Mouse (Mus musculus): ENCODE data around the gene Zmat3. TPM values are rescaled to one million over a fixed set of nuclear protein-coding genes. Genes with fewer than 3 reads are reported as not detected.

Zmat3 gene
- polyA plus RNA-seq, 1 experiment from 2014 or later = 5.9 TPM

- no peak for ATAC-seq (ENCODE audit: insufficient number of reproducible peaks, low FRiP score, low TSS enrichment, low read depth)
- Histone ChIP-seq H3K27ac (replicated peaks; ENCODE audit: low read depth, low read length) (no peak overlapping the region), H3K9ac (ENCODE audit: low read length) (no peak overlapping the region), H3K4me1 (ENCODE audit: control insufficient read depth, insufficient read depth, low read length) (no peaks in the 10 kb centered on the region), H3K36me3 (ENCODE audit: control insufficient read depth, insufficient read depth, low read length) (0 out of 2 replicates have a peak, but pooled peaks cover 2% of the 10 kb centered on the region), H3K4me3 (ENCODE audit: low read depth, low read length) (no peak overlapping the region), H3K27me3 (ENCODE audit: control insufficient read depth, insufficient read depth, low read length) (no peaks in the 10 kb centered on the region), H3K9me3 (ENCODE audit: control insufficient read depth, low read length) (no peaks in the 10 kb centered on the region), H3K4me2 (ENCODE audit: low read depth, severe bottlenecking) (no peak overlapping the region)
- WGBS = 76% methylated on average over 7 of the region's 7 CpGs
- no peak for DNase-seq (ENCODE audit: low spot score)
Observed at GRCm38 (mm10) chr3:32338231-32338630, 27.6 kb downstream of the Zmat3 start.

GRCm38 (mm10) chr3:32337770-32338169, 28.0 kb downstream of the Zmat3 start:
- no peak overlapping the region for H3K4me2 ChIP-seq (ENCODE audit: low read depth, severe bottlenecking)
- no peaks in the 10 kb centered on the region for H3K27me3 ChIP-seq (ENCODE audit: control insufficient read depth, insufficient read depth, low read length)
- H3K4me1 ChIP-seq (ENCODE audit: control insufficient read depth, insufficient read depth, low read length) = no peaks in the 10 kb centered on the region
- WGBS = 84% methylated on average over 7 of the region's 7 CpGs
- 0 out of 2 replicates have a peak, but pooled peaks cover 2% of the 10 kb centered on the region for H3K36me3 ChIP-seq (ENCODE audit: control insufficient read depth, insufficient read depth, low read length)
- no peak overlapping the region for H3K4me3 ChIP-seq (ENCODE audit: low read depth, low read length)
- DNase-seq (ENCODE audit: low spot score) (no peak), ATAC-seq (ENCODE audit: insufficient number of reproducible peaks, low FRiP score, low TSS enrichment, low read depth) (no peak)
- H3K27ac ChIP-seq (replicated peaks; ENCODE audit: low read depth, low read length) = no peak overlapping the region
- H3K9ac ChIP-seq (ENCODE audit: low read length) = no peak overlapping the region
- H3K9me3 ChIP-seq (ENCODE audit: control insufficient read depth, low read length) = no peaks in the 10 kb centered on the region

GRCm38 (mm10) chr3:32334901-32335300, 30.9 kb downstream of the Zmat3 start:
- no peak for ATAC-seq (ENCODE audit: insufficient number of reproducible peaks, low FRiP score, low TSS enrichment, low read depth)

GRCm38 (mm10) chr3:32333456-32334086, 32.2 kb downstream of the Zmat3 start:
- peak; percentile 84 for DNase-seq (ENCODE audit: low spot score)
- 38% methylated on average over 7 of the region's 7 CpGs for WGBS
- no peak for ATAC-seq (ENCODE audit: insufficient number of reproducible peaks, low FRiP score, low TSS enrichment, low read depth)
- H3K27me3 ChIP-seq (ENCODE audit: control insufficient read depth, insufficient read depth, low read length) = no peaks in the 10 kb centered on the region
- H3K4me1 ChIP-seq (ENCODE audit: control insufficient read depth, insufficient read depth, low read length) = no peaks in the 10 kb centered on the region
- H3K4me2 ChIP-seq (ENCODE audit: low read depth, severe bottlenecking) = no peak overlapping the region
- no peaks in the 10 kb centered on the region for H3K9me3 ChIP-seq (ENCODE audit: control insufficient read depth, low read length)
- no peaks in the 10 kb centered on the region for H3K36me3 ChIP-seq (ENCODE audit: control insufficient read depth, insufficient read depth, low read length)
- H3K27ac ChIP-seq (replicated peaks; ENCODE audit: low read depth, low read length) = no peak overlapping the region
- no peak overlapping the region for H3K4me3 ChIP-seq (ENCODE audit: low read depth, low read length)
- H3K9ac ChIP-seq (ENCODE audit: low read length) = no peak overlapping the region

More at GRCm38 (mm10) chr3:32334901-32335300, 30.9 kb downstream of the Zmat3 start:
- DNase-seq (ENCODE audit: low spot score) = no peak
- Histone ChIP-seq H3K4me3 (ENCODE audit: low read depth, low read length) (no peak overlapping the region), H3K4me2 (ENCODE audit: low read depth, severe bottlenecking) (no peak overlapping the region), H3K9ac (ENCODE audit: low read length) (no peak overlapping the region), H3K4me1 (ENCODE audit: control insufficient read depth, insufficient read depth, low read length) (no peaks in the 10 kb centered on the region), H3K27me3 (ENCODE audit: control insufficient read depth, insufficient read depth, low read length) (no peaks in the 10 kb centered on the region), H3K27ac (replicated peaks; ENCODE audit: low read depth, low read length) (no peak overlapping the region), H3K9me3 (ENCODE audit: control insufficient read depth, low read length) (no peaks in the 10 kb centered on the region), H3K36me3 (ENCODE audit: control insufficient read depth, insufficient read depth, low read length) (no peaks in the 10 kb centered on the region)
- 92% methylated on average over 11 of the region's 11 CpGs for WGBS

- 63% methylated on average over 15 of the region's 15 CpGs for WGBS
- no peak for ATAC-seq (ENCODE audit: insufficient number of reproducible peaks, low FRiP score, low TSS enrichment, low read depth)
Observed at GRCm38 (mm10) chr3:32317901-32318416, 47.9 kb downstream of the Zmat3 start.

GRCm38 (mm10) chr3:32317165-32317900, 48.5 kb downstream of the Zmat3 start:
- Histone ChIP-seq H3K27ac (replicated peaks; ENCODE audit: low read depth, low read length) (no peak overlapping the region), H3K27me3 (ENCODE audit: control insufficient read depth, insufficient read depth, low read length) (no peaks in the 10 kb centered on the region), H3K9ac (ENCODE audit: low read length) (no peak overlapping the region), H3K4me2 (ENCODE audit: low read depth, severe bottlenecking) (no peak overlapping the region), H3K4me3 (ENCODE audit: low read depth, low read length) (no peak overlapping the region), H3K36me3 (ENCODE audit: control insufficient read depth, insufficient read depth, low read length) (no peaks in the 10 kb centered on the region), H3K4me1 (ENCODE audit: control insufficient read depth, insufficient read depth, low read length) (no peaks in the 10 kb centered on the region), H3K9me3 (ENCODE audit: control insufficient read depth, low read length) (no peaks in the 10 kb centered on the region)
- WGBS = 25% methylated on average over 12 of the region's 12 CpGs
- DNase-seq (ENCODE audit: low spot score) (peak; percentile 61), ATAC-seq (ENCODE audit: insufficient number of reproducible peaks, low FRiP score, low TSS enrichment, low read depth) (0 out of 2 replicates have a peak, but pooled peaks have one; percentile 35)

More at GRCm38 (mm10) chr3:32317901-32318416, 47.9 kb downstream of the Zmat3 start:
- H3K4me1 ChIP-seq (ENCODE audit: control insufficient read depth, insufficient read depth, low read length) = no peaks in the 10 kb centered on the region
- H3K9ac ChIP-seq (ENCODE audit: low read length) = no peak overlapping the region
- DNase-seq (ENCODE audit: low spot score) = no peak
- no peak overlapping the region for H3K4me2 ChIP-seq (ENCODE audit: low read depth, severe bottlenecking)
- H3K36me3 ChIP-seq (ENCODE audit: control insufficient read depth, insufficient read depth, low read length) = no peaks in the 10 kb centered on the region
- no peak overlapping the region for H3K27ac ChIP-seq (replicated peaks; ENCODE audit: low read depth, low read length)
- H3K4me3 ChIP-seq (ENCODE audit: low read depth, low read length) = no peak overlapping the region
- H3K27me3 ChIP-seq (ENCODE audit: control insufficient read depth, insufficient read depth, low read length) = no peaks in the 10 kb centered on the region
- no peaks in the 10 kb centered on the region for H3K9me3 ChIP-seq (ENCODE audit: control insufficient read depth, low read length)

- WGBS = 93% methylated on average over 4 of the region's 4 CpGs
- DNase-seq (ENCODE audit: low spot score) (no peak), ATAC-seq (ENCODE audit: insufficient number of reproducible peaks, low FRiP score, low TSS enrichment, low read depth) (no peak)
- no peak overlapping the region for H3K4me2 ChIP-seq (ENCODE audit: low read depth, severe bottlenecking)
- no peak overlapping the region for H3K4me3 ChIP-seq (ENCODE audit: low read depth, low read length)
- no peaks in the 10 kb centered on the region for H3K9me3 ChIP-seq (ENCODE audit: control insufficient read depth, low read length)
- H3K27me3 ChIP-seq (ENCODE audit: control insufficient read depth, insufficient read depth, low read length) = no peaks in the 10 kb centered on the region
- H3K9ac ChIP-seq (ENCODE audit: low read length) = no peak overlapping the region
- H3K27ac ChIP-seq (replicated peaks; ENCODE audit: low read depth, low read length) = no peak overlapping the region
- no peaks in the 10 kb centered on the region for H3K4me1 ChIP-seq (ENCODE audit: control insufficient read depth, insufficient read depth, low read length)
- no peaks in the 10 kb centered on the region for H3K36me3 ChIP-seq (ENCODE audit: control insufficient read depth, insufficient read depth, low read length)
Observed at GRCm38 (mm10) chr3:32314746-32315145, 51.1 kb downstream of the Zmat3 start.

GRCm38 (mm10) chr3:32304171-32304570, 61.6 kb downstream of the Zmat3 start:
- Histone ChIP-seq H3K27me3 (ENCODE audit: control insufficient read depth, insufficient read depth, low read length) (no peaks in the 10 kb centered on the region), H3K4me3 (ENCODE audit: low read depth, low read length) (no peak overlapping the region), H3K9me3 (ENCODE audit: control insufficient read depth, low read length) (no peaks in the 10 kb centered on the region), H3K4me2 (ENCODE audit: low read depth, severe bottlenecking) (no peak overlapping the region), H3K27ac (replicated peaks; ENCODE audit: low read depth, low read length) (no peak overlapping the region), H3K36me3 (ENCODE audit: control insufficient read depth, insufficient read depth, low read length) (no peaks in the 10 kb centered on the region), H3K9ac (ENCODE audit: low read length) (no peak overlapping the region), H3K4me1 (ENCODE audit: control insufficient read depth, insufficient read depth, low read length) (no peaks in the 10 kb centered on the region)
- WGBS = 73% methylated on average over 1 of the region's 1 CpGs
- DNase-seq (ENCODE audit: low spot score) (no peak), ATAC-seq (ENCODE audit: insufficient number of reproducible peaks, low FRiP score, low TSS enrichment, low read depth) (no peak)
